Mouse (Mus musculus): ENCODE measurements around the gene Cish. TPM values are rescaled to one million over a fixed set of nuclear protein-coding genes. Genes with fewer than 3 reads are reported as not detected.

Gene Cish
- polyA plus RNA-seq, 1 experiment from 2014 or later = 119 TPM

- ChIA-PET POLR2A (interaction anchor here (1.6 to 6.5 kb wide), 5 partner anchors 10 to 27 kb away, joined by 6 to 54 read pairs (median 7); partner anchors contain the start of gene Cish), CTCF (interaction anchor here (0.8 to 2.9 kb wide), 5 partner anchors 11 to 28 kb away, joined by 3 to 15 read pairs (median 4); partner anchors contain the start of gene Cish)
- no peaks in the 10 kb centered on the region for H3K27me3 ChIP-seq
- in situ Hi-C loops (cut with MboI; ENCODE audit: low pct_unique_long_range_greater_than_20kb) = loop anchor here (25.0 kb wide), 2 partner anchors 387 to 1138 kb away; partner anchors contain the start of genes Ppm1m and Sema3f
- DNase-seq (ENCODE audit: low read depth, low spot score) = no peak
- peak; percentile 73 for ATAC-seq
- TF ChIP-seq CTCF (IDR thresholded peaks at IDR 0.05) = no peak
Observed at GRCm38 (mm10) chr9:107324799-107325561, 29.2 kb downstream of the Cish start.

- POLR2A ChIA-PET = interaction anchor here (0.6 to 6.5 kb wide), 6 partner anchors 9 to 28 kb away, joined by 3 to 54 read pairs (median 6); partner anchors contain the start of gene Cish
- TF ChIP-seq CTCF (IDR thresholded peaks at IDR 0.05) = no peak
- peak; percentile 37 for ATAC-seq
- no peak for DNase-seq (ENCODE audit: low read depth, low spot score)
- CTCF ChIA-PET = interaction anchor here (0.9 to 2.9 kb wide), 6 partner anchors 10 to 29 kb away, joined by 3 to 15 read pairs (median 4); partner anchors contain the start of gene Cish
- in situ Hi-C loops (cut with MboI; ENCODE audit: low pct_unique_long_range_greater_than_20kb) = no loop called here
- no peaks in the 10 kb centered on the region for H3K27me3 ChIP-seq
Observed at GRCm38 (mm10) chr9:107325904-107326303, 30.1 kb downstream of the Cish start.

GRCm38 (mm10) chr9:107327879-107328620, 32.2 kb downstream of the Cish start:
- ATAC-seq (no peak), DNase-seq (ENCODE audit: low read depth, low spot score) (no peak)
- ChIA-PET POLR2A (interaction anchor here (1.5 kb wide), 1 partner anchor 22 kb away, joined by 3 read pairs; no protein-coding TSS in a partner anchor), CTCF (interaction anchor here (1.3 to 2.4 kb wide), 2 partner anchors 32 to 34 kb away, joined by 3 to 8 read pairs; partner anchors contain the start of gene Cish)
- TF ChIP-seq CTCF (IDR thresholded peaks at IDR 0.05) = no peak
- no peaks in the 10 kb centered on the region for H3K27me3 ChIP-seq
- in situ Hi-C loops (cut with MboI; ENCODE audit: low pct_unique_long_range_greater_than_20kb) = no loop called here

- in situ Hi-C loops (cut with MboI; ENCODE audit: low pct_unique_long_range_greater_than_20kb) = no loop called here
- ChIA-PET CTCF (no interaction called here), POLR2A (interaction anchor here (0.6 kb wide), 1 partner anchor 30 kb away, joined by 3 read pairs; no protein-coding TSS in a partner anchor)
- no peak for ATAC-seq
- no peaks in the 10 kb centered on the region for H3K27me3 ChIP-seq
- no peak for DNase-seq (ENCODE audit: low read depth, low spot score)
- no peak for TF ChIP-seq CTCF (IDR thresholded peaks at IDR 0.05)
Observed at GRCm38 (mm10) chr9:107330791-107331190, 35.0 kb downstream of the Cish start.

GRCm38 (mm10) chr9:107333686-107334085, 37.9 kb downstream of the Cish start:
- TF ChIP-seq CTCF (IDR thresholded peaks at IDR 0.05) = no peak
- ChIA-PET POLR2A (interaction anchor here (6.9 kb wide), 1 partner anchor 37 kb away, joined by 56 read pairs; the partner anchor contains the start of gene Cish), CTCF (interaction anchor here (1.1 to 5.7 kb wide), 3 partner anchors 24 to 39 kb away, joined by 3 to 99 read pairs (median 3); partner anchors contain the start of genes Cish and Mapkapk3)
- ATAC-seq (no peak), DNase-seq (ENCODE audit: low read depth, low spot score) (no peak)
- in situ Hi-C loops (cut with MboI; ENCODE audit: low pct_unique_long_range_greater_than_20kb) = no loop called here
- H3K27me3 ChIP-seq = no peaks in the 10 kb centered on the region

GRCm38 (mm10) chr9:107334356-107334755, 38.5 kb downstream of the Cish start:
- TF ChIP-seq CTCF (IDR thresholded peaks at IDR 0.05) = no peak
- DNase-seq (ENCODE audit: low read depth, low spot score) = no peak
- POLR2A ChIA-PET = interaction anchor here (1.4 to 6.9 kb wide), 3 partner anchors 9 to 38 kb away, joined by 4 to 56 read pairs (median 6); partner anchors contain the start of gene Cish
- H3K27me3 ChIP-seq = no peaks in the 10 kb centered on the region
- ATAC-seq = no peak
- CTCF ChIA-PET = interaction anchor here (1.1 to 5.7 kb wide), 2 partner anchors 24 to 40 kb away, joined by 3 to 99 read pairs; partner anchors contain the start of genes Cish and Mapkapk3
- in situ Hi-C loops (cut with MboI; ENCODE audit: low pct_unique_long_range_greater_than_20kb) = no loop called here

- ChIA-PET POLR2A (interaction anchor here (1.0 to 6.9 kb wide), 5 partner anchors 9 to 38 kb away, joined by 3 to 56 read pairs (median 5); partner anchors contain the start of gene Cish), CTCF (interaction anchor here (1.2 to 5.7 kb wide), 5 partner anchors 10 to 40 kb away, joined by 3 to 99 read pairs (median 9); partner anchors contain the start of genes Cish and Mapkapk3)
- H3K27me3 ChIP-seq = no peaks in the 10 kb centered on the region
- TF ChIP-seq CTCF (IDR thresholded peaks at IDR 0.05) = no peak
- no peak for DNase-seq (ENCODE audit: low read depth, low spot score)
- in situ Hi-C loops (cut with MboI; ENCODE audit: low pct_unique_long_range_greater_than_20kb) = loop anchor here (5.0 kb wide), 2 partner anchors 38 to 443 kb away; partner anchors contain the start of genes Cish and Manf
- no peak for ATAC-seq
Observed at GRCm38 (mm10) chr9:107335046-107335445, 39.2 kb downstream of the Cish start.

GRCm38 (mm10) chr9:107335909-107336308, 40.1 kb downstream of the Cish start:
- no peak for DNase-seq (ENCODE audit: low read depth, low spot score)
- in situ Hi-C loops (cut with MboI; ENCODE audit: low pct_unique_long_range_greater_than_20kb) = loop anchor here (5.0 kb wide), 2 partner anchors 39 to 444 kb away; partner anchors contain the start of genes Cish and Manf
- ATAC-seq = no peak
- POLR2A ChIA-PET = interaction anchor here (1.0 to 6.9 kb wide), 5 partner anchors 10 to 39 kb away, joined by 3 to 56 read pairs (median 5); partner anchors contain the start of gene Cish
- H3K27me3 ChIP-seq = no peaks in the 10 kb centered on the region
- TF ChIP-seq CTCF (IDR thresholded peaks at IDR 0.05) = peak; percentile 98
- CTCF ChIA-PET = interaction anchor here (0.9 to 5.7 kb wide), 7 partner anchors 11 to 41 kb away, joined by 3 to 99 read pairs (median 3); partner anchors contain the start of genes Cish and Mapkapk3

DNA sequence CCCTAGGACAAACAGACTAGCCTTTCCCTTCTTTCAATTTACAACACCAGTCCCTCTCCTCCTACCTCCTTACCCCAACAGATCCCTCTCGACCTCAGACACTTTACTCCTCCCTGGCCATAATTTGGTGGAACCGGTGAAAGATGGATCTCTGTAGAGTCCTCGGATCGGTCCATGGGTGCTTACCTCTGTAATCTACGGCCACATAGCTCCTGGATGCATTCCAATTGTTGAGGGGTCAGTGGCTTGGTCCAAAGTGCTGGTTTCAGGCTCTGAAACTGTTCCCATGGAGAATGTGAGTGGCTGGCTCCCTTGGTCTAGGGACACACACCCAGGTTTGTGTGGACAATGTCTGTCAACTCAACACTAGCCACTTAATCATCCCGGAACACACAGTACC, 40.6 kb downstream of the Cish start:
- in situ Hi-C loops (cut with MboI; ENCODE audit: low pct_unique_long_range_greater_than_20kb) = loop anchor here (5.0 kb wide), 2 partner anchors 39 to 444 kb away; partner anchors contain the start of genes Cish and Manf
- no peak for DNase-seq (ENCODE audit: low read depth, low spot score)
- TF ChIP-seq CTCF (IDR thresholded peaks at IDR 0.05) = no peak
- POLR2A ChIA-PET = interaction anchor here (2.0 to 6.9 kb wide), 2 partner anchors 31 to 40 kb away, joined by 5 to 56 read pairs; partner anchors contain the start of gene Cish
- H3K27me3 ChIP-seq = no peaks in the 10 kb centered on the region
- ATAC-seq = no peak
- CTCF ChIA-PET = interaction anchor here (0.8 to 5.7 kb wide), 6 partner anchors 11 to 42 kb away, joined by 3 to 99 read pairs (median 6); partner anchors contain the start of genes Cish and Mapkapk3

Measured in Patski (cell line).